Mouse (Mus musculus): Measurements from ENCODE around the gene Cox4i2. TPM values are rescaled to one million over a fixed set of nuclear protein-coding genes. Genes with fewer than 3 reads are reported as not detected.

Cox4i2 gene
- total and polyA plus RNA-seq, 2 experiments from 2014 or later = 4.3 to 5.4 TPM

- Histone ChIP-seq H3K4me1 (ENCODE audit: insufficient read depth) (peaks cover 10% of the 10 kb centered on the region; the same call in 1 of the 2 replicates), H3K4me3 (ENCODE audit: low read depth, low read length) (no peak overlapping the region), H3K9me3 (ENCODE audit: low read length) (no peaks in the 10 kb centered on the region), H3K27ac (ENCODE audit: low read depth, low read length) (no peak overlapping the region), H3K36me3 (ENCODE audit: insufficient read depth) (peaks cover 19% of the 10 kb centered on the region), H3K9ac (no peak overlapping the region), H3K27me3 (ENCODE audit: insufficient read depth, low read length) (no peaks in the 10 kb centered on the region), H3K4me2 (ENCODE audit: low read depth) (no peak overlapping the region)
- DNase-seq (no peak), ATAC-seq (no peak)
- WGBS = 91% methylated on average over 5 of the region's 5 CpGs
- no peak for TF ChIP-seq CTCF (IDR thresholded peaks at IDR 0.05; ENCODE audit: low read depth)
These were observed 44.9 kb upstream of the Cox4i2 start for GRCm38 (mm10) chr2:152709066-152709465.

DNA sequence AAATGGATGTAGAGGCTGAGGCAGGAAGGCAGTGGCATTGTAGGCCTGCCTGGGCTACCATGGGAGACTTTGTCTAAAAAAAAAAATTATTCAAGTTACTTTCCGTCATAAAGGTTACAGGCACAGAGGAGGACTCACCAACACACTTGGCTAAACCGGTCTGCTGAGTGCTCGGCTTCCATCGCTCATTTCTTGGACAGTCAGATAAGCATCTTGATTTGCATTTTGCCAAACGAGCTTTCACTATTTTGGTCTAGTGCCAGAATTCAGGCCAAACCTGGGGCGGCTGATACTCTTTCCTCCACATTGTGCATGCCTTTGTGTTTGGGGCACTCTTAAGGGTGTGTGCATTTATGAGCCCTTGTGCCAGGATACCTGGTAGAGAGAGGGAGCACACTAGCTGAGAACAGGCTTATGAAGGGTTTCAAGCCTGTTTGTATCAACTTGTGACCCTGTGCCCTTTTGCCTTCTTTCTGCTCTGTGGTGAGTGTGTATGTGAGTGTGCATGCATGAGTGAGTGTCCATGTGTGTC lies 37.7 kb upstream of the Cox4i2 start:
- Histone ChIP-seq H3K4me2 (ENCODE audit: low read depth) (no peak overlapping the region), H3K27ac (ENCODE audit: low read depth, low read length) (no peak overlapping the region), H3K9me3 (ENCODE audit: low read length) (no peaks in the 10 kb centered on the region), H3K9ac (no peak overlapping the region), H3K36me3 (ENCODE audit: insufficient read depth) (no peaks in the 10 kb centered on the region), H3K4me1 (ENCODE audit: insufficient read depth) (no peaks in the 10 kb centered on the region), H3K4me3 (ENCODE audit: low read depth, low read length) (no peak overlapping the region), H3K27me3 (ENCODE audit: insufficient read depth, low read length) (no peaks in the 10 kb centered on the region)
- WGBS = 33% methylated on average over 6 of the region's 6 CpGs
- no peak for TF ChIP-seq CTCF (IDR thresholded peaks at IDR 0.05; ENCODE audit: low read depth)
- DNase-seq = no peak
- ATAC-seq = no peak

- Histone ChIP-seq H3K4me3 (ENCODE audit: low read depth, low read length) (no peak overlapping the region), H3K9ac (no peak overlapping the region), H3K4me2 (ENCODE audit: low read depth) (no peak overlapping the region), H3K27me3 (ENCODE audit: insufficient read depth, low read length) (no peaks in the 10 kb centered on the region), H3K9me3 (ENCODE audit: low read length) (no peaks in the 10 kb centered on the region), H3K4me1 (ENCODE audit: insufficient read depth) (no peaks in the 10 kb centered on the region), H3K27ac (ENCODE audit: low read depth, low read length) (no peak overlapping the region), H3K36me3 (ENCODE audit: insufficient read depth) (no peaks in the 10 kb centered on the region)
- ATAC-seq (no peak), DNase-seq (no peak)
- TF ChIP-seq CTCF (IDR thresholded peaks at IDR 0.05; ENCODE audit: low read depth) = no peak
- WGBS = 41% methylated on average over 11 of the region's 11 CpGs
These were observed 36.3 kb upstream of the Cox4i2 start for GRCm38 (mm10) chr2:152717652-152718051.

DNA sequence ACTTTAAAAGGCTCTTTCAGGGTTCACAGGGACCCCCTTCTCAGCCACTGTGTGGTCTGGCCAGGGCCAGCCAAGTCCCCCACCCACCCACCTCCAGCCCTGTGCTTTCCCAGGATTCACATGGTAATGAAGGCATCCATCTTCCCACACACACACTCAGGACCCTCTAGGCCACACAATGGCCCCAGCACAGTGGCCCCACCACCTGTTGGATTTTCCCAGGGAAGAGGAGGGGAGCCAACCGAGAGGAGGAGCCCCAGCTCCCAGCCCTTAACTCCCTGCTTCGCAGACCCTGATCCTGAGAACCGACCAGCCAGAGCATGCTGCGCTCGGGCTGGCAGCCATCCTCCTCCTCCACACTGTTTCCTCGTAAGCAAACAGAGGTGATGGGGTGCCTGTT lies 35.9 kb upstream of the Cox4i2 start:
- no peak overlapping the region for H3K27ac ChIP-seq (ENCODE audit: low read depth, low read length)

GRCm38 (mm10) chr2:152723651-152724331 lies 30.2 kb upstream of the Cox4i2 start:
- H3K4me2 ChIP-seq (ENCODE audit: low read depth) = peak overlapping the region; percentile 43
- H3K27ac ChIP-seq (ENCODE audit: low read depth, low read length) = no peak overlapping the region
- no peaks in the 10 kb centered on the region for H3K36me3 ChIP-seq (ENCODE audit: insufficient read depth)
- peak overlapping the region; percentile 19 for H3K4me3 ChIP-seq (ENCODE audit: low read depth, low read length)
- DNase-seq (no peak), ATAC-seq (peak; percentile 34)
- peak overlapping the region; percentile 31 for H3K9ac ChIP-seq
- TF ChIP-seq CTCF (IDR thresholded peaks at IDR 0.05; ENCODE audit: low read depth) = no peak
- no peaks in the 10 kb centered on the region for H3K27me3 ChIP-seq (ENCODE audit: insufficient read depth, low read length)
- 4% methylated on average over 36 of the region's 37 CpGs for WGBS
- no peaks in the 10 kb centered on the region for H3K9me3 ChIP-seq (ENCODE audit: low read length)
- no peaks in the 10 kb centered on the region for H3K4me1 ChIP-seq (ENCODE audit: insufficient read depth)

More for the DNA sequence above, 35.9 kb upstream of the Cox4i2 start:
- Histone ChIP-seq H3K4me3 (ENCODE audit: low read depth, low read length) (no peak overlapping the region), H3K36me3 (ENCODE audit: insufficient read depth) (no peaks in the 10 kb centered on the region), H3K4me2 (ENCODE audit: low read depth) (no peak overlapping the region), H3K9me3 (ENCODE audit: low read length) (no peaks in the 10 kb centered on the region), H3K9ac (no peak overlapping the region), H3K27me3 (ENCODE audit: insufficient read depth, low read length) (no peaks in the 10 kb centered on the region), H3K4me1 (ENCODE audit: insufficient read depth) (no peaks in the 10 kb centered on the region)
- DNase-seq (no peak), ATAC-seq (0 out of 2 replicates have a peak, but pooled peaks have one; percentile 23)
- TF ChIP-seq CTCF (IDR thresholded peaks at IDR 0.05; ENCODE audit: low read depth) = no peak
- 10% methylated on average over 6 of the region's 6 CpGs for WGBS

- TF ChIP-seq CTCF (IDR thresholded peaks at IDR 0.05; ENCODE audit: low read depth) = no peak
- Histone ChIP-seq H3K4me3 (ENCODE audit: low read depth, low read length) (peak overlapping the region; percentile 19; the same call in 1 of the 2 replicates), H3K4me1 (ENCODE audit: insufficient read depth) (no peaks in the 10 kb centered on the region), H3K9ac (no peak overlapping the region), H3K4me2 (ENCODE audit: low read depth) (peak overlapping the region; percentile 43), H3K36me3 (ENCODE audit: insufficient read depth) (no peaks in the 10 kb centered on the region), H3K27ac (ENCODE audit: low read depth, low read length) (no peak overlapping the region), H3K27me3 (ENCODE audit: insufficient read depth, low read length) (no peaks in the 10 kb centered on the region), H3K9me3 (ENCODE audit: low read length) (no peaks in the 10 kb centered on the region)
- WGBS = 79% methylated on average over 3 of the region's 3 CpGs
- no peak for DNase-seq
- ATAC-seq = no peak
These were observed 29.6 kb upstream of the Cox4i2 start for GRCm38 (mm10) chr2:152724332-152724723.

DNA sequence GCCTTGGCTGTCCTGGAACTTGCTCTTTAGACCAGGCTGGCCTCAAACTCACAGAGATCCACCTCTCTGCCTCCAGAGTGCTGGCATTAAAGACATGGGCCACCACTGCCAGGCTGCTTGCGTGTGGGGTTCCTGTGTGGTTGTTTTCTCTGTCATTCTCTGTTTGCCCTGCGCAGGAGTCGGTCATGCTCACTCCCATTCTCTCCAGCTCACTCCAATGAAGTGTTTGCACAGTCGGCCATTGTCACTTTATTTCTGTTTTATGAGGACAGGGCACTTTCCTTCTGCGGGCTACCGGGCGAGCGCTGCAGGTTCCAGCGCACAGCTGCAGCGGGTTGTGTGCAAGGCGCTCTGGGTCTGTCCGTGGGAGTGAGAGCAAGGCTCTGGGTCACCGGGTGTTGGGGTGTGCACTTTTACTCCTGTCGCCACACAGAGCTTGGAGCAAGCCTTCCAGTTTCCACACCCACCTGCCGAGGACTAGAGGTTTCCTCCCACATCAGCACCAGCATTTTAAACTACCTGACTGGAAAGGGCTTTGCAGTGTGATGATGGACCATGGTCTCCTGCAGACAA lies 28.7 kb upstream of the Cox4i2 start:
- Histone ChIP-seq H3K27ac (ENCODE audit: low read depth, low read length) (no peak overlapping the region), H3K27me3 (ENCODE audit: insufficient read depth, low read length) (no peaks in the 10 kb centered on the region), H3K9me3 (ENCODE audit: low read length) (no peaks in the 10 kb centered on the region), H3K4me1 (ENCODE audit: insufficient read depth) (no peaks in the 10 kb centered on the region), H3K9ac (no peak overlapping the region), H3K4me2 (ENCODE audit: low read depth) (no peak overlapping the region), H3K36me3 (ENCODE audit: insufficient read depth) (no peaks in the 10 kb centered on the region), H3K4me3 (ENCODE audit: low read depth, low read length) (no peak overlapping the region)
- whole genome bisulfite sequencing = 73% methylated on average over 15 of the region's 15 CpGs
- DNase-seq (no peak), ATAC-seq (no peak)
- TF ChIP-seq CTCF (IDR thresholded peaks at IDR 0.05; ENCODE audit: low read depth) = no peak
